Mouse (Mus musculus): ENCODE data around the gene Lims1.

- TF ChIP-seq CTCF (IDR thresholded peaks at IDR 0.05; ENCODE audit: control insufficient read depth, insufficient read depth, insufficient read length), result no peak
- no peak for TF ChIP-seq MYOG (IDR thresholded peaks at IDR 0.05; ENCODE audit: control insufficient read depth, extremely low read depth, insufficient read length)
- TF ChIP-seq MYOD1 (IDR thresholded peaks at IDR 0.05; ENCODE audit: control insufficient read depth, insufficient read length, low read depth), result no peak
- no peak for TF ChIP-seq USF1 (IDR thresholded peaks at IDR 0.05; ENCODE audit: low read depth)
- TF ChIP-seq MAX (IDR thresholded peaks at IDR 0.05), result no peak
Measured at GRCm38 (mm10) chr10:58383761-58384160, 60.5 kb downstream of the Lims1 start.
